Mouse (Mus musculus) splenic B cell, adult 2 months (primary cell): ENCODE data around the gene Npas3.

Source experiments
- DNase-seq: peaks from one replicate; pipeline ENCODE4 v3.0.0-alpha.2; 2011; ENCODE audit warnings: low read depth, low spot score
- H3K27me3 ChIP-seq: 2 replicates; pipeline ENCODE4 v1.6.1; 2012; ENCODE audit warnings: mild to moderate bottlenecking, low read length, moderate library complexity, mixed read lengths; ENCODE audit not compliant: control insufficient read depth, poor library complexity, insufficient read depth, severe bottlenecking
- H3K36me3 ChIP-seq: 2 replicates; pipeline ENCODE4 v1.6.1; 2012; ENCODE audit warnings: mild to moderate bottlenecking, low read length, moderate library complexity, mixed read lengths; ENCODE audit not compliant: control insufficient read depth, poor library complexity, insufficient read depth, severe bottlenecking

Npas3 gene

GRCm38 (mm10) chr12:53529345-53529744 is 280.9 kb downstream of the Npas3 start:
- H3K27me3 ChIP-seq = no peaks in the 10 kb centered on the region
- no peaks in the 10 kb centered on the region for H3K36me3 ChIP-seq
- DNase-seq = no peak

GRCm38 (mm10) chr12:53536816-53537215 is 288.3 kb downstream of the Npas3 start:
- no peaks in the 10 kb centered on the region for H3K27me3 ChIP-seq
- no peaks in the 10 kb centered on the region for H3K36me3 ChIP-seq
- DNase-seq = no peak

GRCm38 (mm10) chr12:53556359-53556758 is 307.9 kb downstream of the Npas3 start:
- no peak for DNase-seq
- Histone ChIP-seq H3K36me3 (no peaks in the 10 kb centered on the region), H3K27me3 (no peaks in the 10 kb centered on the region)

- no peak for DNase-seq
- no peaks in the 10 kb centered on the region for H3K36me3 ChIP-seq
- no peaks in the 10 kb centered on the region for H3K27me3 ChIP-seq
Observed at GRCm38 (mm10) chr12:53558259-53558658, 309.8 kb downstream of the Npas3 start.

GRCm38 (mm10) chr12:53566712-53567387 is 318.4 kb downstream of the Npas3 start:
- Histone ChIP-seq H3K36me3 (no peaks in the 10 kb centered on the region), H3K27me3 (no peaks in the 10 kb centered on the region)
- DNase-seq = no peak

- Histone ChIP-seq H3K36me3 (no peaks in the 10 kb centered on the region), H3K27me3 (no peaks in the 10 kb centered on the region)
- DNase-seq = no peak
Observed at GRCm38 (mm10) chr12:53581181-53581580, 332.7 kb downstream of the Npas3 start.

- no peak for DNase-seq
- Histone ChIP-seq H3K27me3 (no peaks in the 10 kb centered on the region), H3K36me3 (no peaks in the 10 kb centered on the region)
Observed at GRCm38 (mm10) chr12:53587249-53587648, 338.8 kb downstream of the Npas3 start.

GRCm38 (mm10) chr12:53587691-53588504 is 339.4 kb downstream of the Npas3 start:
- H3K27me3 ChIP-seq = no peaks in the 10 kb centered on the region
- H3K36me3 ChIP-seq = no peaks in the 10 kb centered on the region
- DNase-seq = no peak

GRCm38 (mm10) chr12:53589446-53589961 is 341.0 kb downstream of the Npas3 start:
- DNase-seq = no peak
- Histone ChIP-seq H3K27me3 (no peaks in the 10 kb centered on the region), H3K36me3 (no peaks in the 10 kb centered on the region)

GRCm38 (mm10) chr12:53605661-53606060 is 357.2 kb downstream of the Npas3 start:
- H3K36me3 ChIP-seq = no peaks in the 10 kb centered on the region
- H3K27me3 ChIP-seq = no peaks in the 10 kb centered on the region
- DNase-seq = no peak

- H3K27me3 ChIP-seq = no peaks in the 10 kb centered on the region
- DNase-seq = no peak
- H3K36me3 ChIP-seq = no peaks in the 10 kb centered on the region
Observed at GRCm38 (mm10) chr12:53612120-53612519, 363.6 kb downstream of the Npas3 start.

GRCm38 (mm10) chr12:53621271-53621670 is 372.8 kb downstream of the Npas3 start:
- H3K27me3 ChIP-seq = no peaks in the 10 kb centered on the region
- no peak for DNase-seq
- no peaks in the 10 kb centered on the region for H3K36me3 ChIP-seq

- no peak for DNase-seq
- H3K36me3 ChIP-seq = no peaks in the 10 kb centered on the region
- H3K27me3 ChIP-seq = no peaks in the 10 kb centered on the region
Observed at GRCm38 (mm10) chr12:53623793-53624192, 375.3 kb downstream of the Npas3 start.

GRCm38 (mm10) chr12:53624379-53625021 is 376.0 kb downstream of the Npas3 start:
- H3K27me3 ChIP-seq = no peaks in the 10 kb centered on the region
- no peaks in the 10 kb centered on the region for H3K36me3 ChIP-seq
- DNase-seq = no peak
